Mouse (Mus musculus) embryo, embryonic 10 days (tissue): ENCODE data around the gene Gid4.

Experiments used
- DNase-seq: peaks from one replicate; pipeline ENCODE4 v3.0.0-alpha.2; 2015; ENCODE audit warnings: low spot score

The Gid4 gene

DNA sequence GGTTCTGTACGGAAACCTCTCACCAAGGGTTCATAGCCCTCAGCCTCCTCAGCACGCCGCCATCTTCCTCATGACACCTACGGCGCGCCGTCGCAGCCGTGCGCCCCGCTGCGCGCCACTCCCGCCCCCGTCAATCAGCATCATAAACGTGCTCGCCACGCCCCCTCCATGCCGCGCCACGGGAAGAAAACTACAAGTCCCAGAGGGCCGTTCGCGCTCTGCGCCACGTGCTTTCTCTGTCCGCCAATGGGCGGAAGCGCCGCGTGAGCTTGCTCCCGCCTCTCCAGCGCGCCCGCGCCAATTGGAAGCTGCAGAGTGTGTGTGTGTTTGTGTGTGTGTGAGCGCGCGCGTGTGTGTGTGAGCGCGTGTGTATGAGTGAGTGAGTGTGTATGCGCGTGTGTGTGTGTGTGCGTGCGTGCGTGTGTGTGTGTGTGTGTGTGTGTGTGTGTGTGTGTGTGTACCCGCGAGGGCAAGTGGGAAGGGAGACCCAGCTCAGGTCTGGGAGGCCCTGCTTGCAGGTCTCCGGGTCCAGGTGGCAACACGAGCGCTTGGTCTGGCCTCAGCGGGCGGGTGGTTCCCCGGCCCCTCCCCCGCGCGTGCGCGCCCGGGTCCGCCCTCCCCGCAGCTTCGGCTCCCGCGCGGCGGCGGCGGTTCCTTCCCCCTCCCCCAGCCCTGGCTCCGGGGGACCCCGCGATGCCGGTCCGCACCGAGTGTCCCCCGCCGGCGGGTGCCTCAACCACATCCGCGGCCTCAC, at the start of gene Gid4:
Gene Gid4 (plus strand): TSS at position 183 of the 754 bp plus-strand sequence.
- peak; percentile 99 for DNase-seq

DNA sequence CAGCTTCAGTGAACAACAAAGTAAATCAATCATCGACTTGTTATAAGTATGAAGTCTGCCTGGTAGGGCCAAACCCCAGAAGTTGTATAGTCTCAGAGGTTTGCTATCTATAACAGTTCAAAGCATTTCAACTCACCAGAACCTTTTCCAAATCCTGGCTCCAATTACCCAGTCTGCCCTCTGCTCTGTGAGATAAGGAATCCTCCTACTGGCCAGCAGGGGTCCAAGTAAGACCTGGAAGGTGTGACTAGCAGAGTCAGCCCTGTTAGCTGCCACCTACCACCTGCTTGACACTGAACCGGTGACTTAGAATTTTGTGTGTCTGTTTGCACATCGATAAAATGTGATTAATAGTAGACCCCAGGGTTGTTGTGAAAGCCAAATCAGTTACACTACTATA, 49.7 kb upstream of the Gid4 start:
- no peak for DNase-seq

DNA sequence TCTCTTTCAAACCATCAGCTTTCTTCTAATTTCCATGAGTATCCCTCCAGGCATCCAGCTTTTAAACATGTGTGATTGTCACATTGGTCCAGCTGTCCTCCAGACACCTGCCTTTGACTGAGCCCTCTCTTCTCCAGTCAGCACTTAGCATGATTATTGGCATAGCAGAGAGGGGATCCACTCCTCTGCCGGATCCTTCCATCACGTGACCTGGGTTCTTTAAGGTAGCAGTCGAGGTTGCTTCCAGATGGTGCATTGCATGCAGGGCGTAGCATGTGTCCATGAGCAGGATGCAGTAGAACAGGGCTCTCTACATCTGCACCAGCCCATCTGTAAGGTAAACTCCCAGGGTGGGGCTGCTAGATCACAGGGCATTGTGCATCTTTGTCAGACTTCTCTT, 48.0 kb upstream of the Gid4 start:
- no peak for DNase-seq

DNA sequence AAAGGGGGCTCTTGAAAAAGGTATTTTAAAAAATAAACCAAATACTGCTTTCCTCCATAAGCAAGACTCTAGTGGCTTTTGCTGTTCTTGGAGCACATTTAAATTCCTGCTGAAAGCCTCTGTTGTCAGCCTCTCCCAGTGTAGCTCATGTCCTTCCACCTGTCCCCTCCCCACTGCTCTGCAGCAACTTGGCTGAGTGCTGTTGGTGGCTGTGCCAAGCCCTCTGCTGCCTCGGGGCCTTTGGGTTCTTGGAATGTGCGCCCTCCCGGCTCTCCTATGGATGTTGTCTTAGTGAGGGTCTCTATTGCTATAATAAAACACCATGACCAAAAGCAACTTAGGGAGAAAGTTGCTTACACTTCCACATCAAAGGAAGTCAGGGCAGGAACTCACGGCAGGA, 47.5 kb upstream of the Gid4 start:
- DNase-seq, result no peak

DNA sequence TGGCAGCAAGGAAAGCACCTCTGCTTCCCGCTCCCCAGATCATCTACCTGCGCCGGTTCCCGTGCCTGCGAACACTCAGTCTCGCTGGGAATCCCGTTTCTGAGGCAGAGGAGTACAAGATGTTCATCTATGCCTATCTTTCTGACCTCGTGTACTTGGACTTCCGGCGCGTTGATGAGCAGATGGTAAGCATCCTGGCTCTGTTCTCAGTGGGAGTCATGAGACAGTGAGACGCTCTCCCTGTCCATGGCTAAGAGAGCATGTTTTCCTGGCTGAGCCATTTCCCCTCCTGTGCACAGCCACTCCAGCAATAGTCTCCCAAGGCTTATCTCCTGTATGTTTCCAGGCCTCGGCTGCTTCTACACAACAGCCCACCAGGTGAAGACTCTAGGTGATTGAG, 46.5 kb upstream of the Gid4 start:
- no peak for DNase-seq

DNA sequence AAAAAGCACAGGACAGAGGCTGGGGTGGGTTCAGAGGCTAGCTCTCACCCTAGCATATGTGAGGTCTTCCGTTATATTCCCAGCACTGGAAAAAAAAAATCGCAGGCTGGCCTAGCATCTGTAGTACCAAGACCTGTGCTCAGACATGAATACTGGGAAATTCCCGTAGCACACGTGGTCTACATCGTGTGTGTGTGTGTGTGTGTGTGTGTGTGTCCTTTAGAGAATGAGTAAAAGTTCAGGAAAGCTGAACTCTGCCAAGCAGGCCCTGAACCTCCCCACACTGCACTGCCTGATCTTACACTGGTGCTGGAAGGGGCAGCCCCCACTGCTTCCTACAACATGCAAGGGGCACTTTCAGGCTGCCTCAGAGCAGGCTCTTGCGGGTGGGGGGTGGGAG, 42.5 kb upstream of the Gid4 start:
- no peak for DNase-seq

DNA sequence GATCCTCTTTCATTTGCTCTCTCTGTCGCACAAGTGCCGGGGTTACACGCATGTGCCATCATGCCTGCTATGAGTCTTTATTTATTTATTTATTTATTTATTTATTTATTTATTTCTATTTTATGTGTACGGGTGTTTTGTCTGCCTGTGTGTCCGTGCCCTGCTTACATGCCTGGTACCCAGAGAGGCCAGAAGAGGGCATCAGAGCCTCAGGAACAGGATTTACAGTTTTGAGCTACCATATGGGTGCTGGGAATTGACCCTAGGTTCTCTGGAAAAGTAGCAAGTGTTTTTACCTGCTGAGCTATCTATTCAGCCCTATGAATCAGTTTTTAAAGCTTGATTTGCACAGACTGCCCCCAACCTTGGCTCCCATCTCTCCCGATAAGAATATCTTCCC, 33.4 kb upstream of the Gid4 start:
- no peak for DNase-seq

DNA sequence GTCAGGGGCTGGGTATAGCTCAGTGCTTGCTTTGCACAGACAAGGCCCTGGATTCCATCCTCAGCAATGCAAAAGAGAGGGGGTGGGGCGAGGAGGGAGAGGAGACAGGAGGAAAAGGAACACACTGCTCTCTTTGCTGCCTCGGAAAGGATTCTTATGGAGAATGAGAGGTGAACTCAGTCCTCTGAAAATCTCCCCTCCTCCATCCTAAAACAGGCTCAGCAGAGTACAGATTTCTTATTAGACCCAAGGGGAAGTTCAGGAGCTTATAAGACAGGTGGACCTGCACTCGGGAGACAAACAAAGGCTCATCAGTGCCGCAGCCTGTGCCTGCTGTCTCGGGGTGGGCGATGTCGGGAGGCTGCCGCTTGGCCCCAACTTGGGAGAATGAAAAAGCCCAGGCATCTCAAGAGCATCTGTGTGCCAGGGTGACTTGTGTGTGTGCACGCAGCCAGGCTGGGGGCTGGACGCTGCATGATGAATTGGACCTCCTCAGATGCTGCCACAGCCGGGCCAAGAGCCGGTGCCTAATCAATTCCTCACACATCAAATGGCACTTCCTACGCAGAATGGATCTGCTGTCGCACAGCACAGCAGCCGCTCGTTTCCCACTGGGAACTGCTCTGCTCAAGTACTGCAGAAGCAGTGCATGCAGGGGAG, 32.1 kb upstream of the Gid4 start:
- peak; percentile 55 for DNase-seq

DNA sequence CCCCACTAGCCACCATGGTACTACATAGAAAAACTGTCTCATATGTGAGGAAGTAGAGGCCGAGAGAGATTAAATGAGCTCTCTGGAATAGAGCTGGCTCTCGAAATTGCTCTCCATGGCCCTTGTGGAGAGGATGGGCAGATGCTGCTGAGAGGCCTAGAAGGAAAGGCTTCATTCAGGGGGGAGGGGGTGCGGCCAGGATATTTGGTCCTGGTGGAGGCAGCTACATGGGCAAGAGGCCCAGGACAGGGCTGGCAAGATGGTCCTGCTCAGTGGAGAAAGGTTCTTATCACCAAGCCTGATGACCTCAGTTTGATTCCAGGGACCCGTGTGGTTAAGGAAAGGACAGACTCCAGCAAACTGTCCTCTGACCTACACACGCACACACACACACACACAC, 31.0 kb upstream of the Gid4 start:
- no peak for DNase-seq

DNA sequence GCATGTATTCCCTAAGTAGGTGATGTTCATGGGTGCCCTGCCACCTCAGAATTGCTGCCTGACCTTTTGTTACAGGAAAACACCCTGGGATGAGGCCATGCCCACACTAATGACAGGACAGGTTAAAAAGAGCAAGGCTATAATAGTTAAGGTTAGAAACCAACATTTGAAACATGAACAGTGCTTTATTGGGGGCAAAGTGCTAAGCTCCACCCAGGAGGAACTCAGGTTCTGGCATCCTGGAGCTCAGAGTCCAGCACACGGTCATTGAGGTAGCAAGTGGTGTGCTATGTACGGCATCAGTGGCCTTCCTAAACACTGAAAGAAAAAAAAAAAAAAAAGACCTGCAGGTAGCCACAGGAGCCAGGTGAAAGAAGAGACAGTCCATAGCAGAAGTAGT, 29.0 kb upstream of the Gid4 start:
- no peak for DNase-seq

DNA sequence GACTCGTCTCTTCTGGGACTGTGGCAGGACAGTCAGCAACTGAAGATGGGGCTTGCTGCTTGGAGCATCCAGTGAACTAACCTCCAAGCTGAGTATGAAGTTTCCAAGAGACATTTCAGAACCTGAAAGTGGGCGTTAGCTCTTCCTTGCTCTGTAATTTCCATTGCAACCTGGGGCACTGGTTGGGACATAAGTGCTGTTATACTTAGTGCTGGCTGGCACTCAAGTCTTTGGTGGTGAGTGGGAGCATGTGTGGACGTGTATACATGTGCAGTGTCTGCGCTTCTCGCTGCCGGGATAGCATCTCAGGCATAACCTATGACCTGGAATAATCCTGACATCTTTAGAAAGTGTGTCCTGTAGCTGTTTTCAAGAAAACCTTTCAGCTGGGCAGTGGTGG, 25.6 kb upstream of the Gid4 start:
- DNase-seq, result no peak

DNA sequence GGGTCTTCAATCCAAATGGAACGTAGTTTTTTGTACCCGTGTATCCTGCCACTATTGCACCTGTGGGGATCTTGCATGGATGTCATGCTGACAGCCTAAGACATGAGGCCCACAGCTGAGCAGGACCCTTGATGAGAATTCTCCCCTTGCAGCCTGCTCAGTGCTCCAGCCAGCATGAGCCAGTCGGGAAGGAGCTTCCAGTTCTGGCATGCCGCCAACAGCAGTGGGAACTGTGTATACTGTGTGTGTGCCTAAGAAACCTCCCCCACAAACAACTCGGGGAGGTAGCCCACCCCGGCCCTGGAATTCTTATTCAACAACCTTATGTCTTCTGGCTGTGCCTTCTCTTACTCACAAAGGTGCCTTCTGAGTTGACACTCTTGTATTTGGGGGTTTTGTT, 20.4 kb upstream of the Gid4 start:
- DNase-seq, result no peak

DNA sequence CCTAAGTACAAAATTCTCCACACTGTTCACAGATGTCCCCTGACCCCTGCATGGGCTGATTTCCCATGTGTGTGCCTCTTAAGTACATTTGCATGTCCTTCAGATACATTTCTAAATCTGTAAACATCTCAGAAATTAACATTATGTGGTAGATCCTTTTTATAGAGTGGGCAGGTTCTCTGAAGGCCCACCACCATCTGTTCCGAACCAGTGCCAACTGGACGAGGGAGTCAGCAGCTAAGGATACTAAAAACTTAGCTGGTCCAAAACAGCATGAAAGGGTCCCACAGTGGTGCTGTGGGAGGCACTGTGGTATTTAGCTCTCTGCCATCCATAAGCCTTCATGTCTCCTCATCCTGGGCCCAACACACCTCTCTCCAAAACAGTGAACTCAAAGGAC, 19.8 kb upstream of the Gid4 start:
- no peak for DNase-seq

DNA sequence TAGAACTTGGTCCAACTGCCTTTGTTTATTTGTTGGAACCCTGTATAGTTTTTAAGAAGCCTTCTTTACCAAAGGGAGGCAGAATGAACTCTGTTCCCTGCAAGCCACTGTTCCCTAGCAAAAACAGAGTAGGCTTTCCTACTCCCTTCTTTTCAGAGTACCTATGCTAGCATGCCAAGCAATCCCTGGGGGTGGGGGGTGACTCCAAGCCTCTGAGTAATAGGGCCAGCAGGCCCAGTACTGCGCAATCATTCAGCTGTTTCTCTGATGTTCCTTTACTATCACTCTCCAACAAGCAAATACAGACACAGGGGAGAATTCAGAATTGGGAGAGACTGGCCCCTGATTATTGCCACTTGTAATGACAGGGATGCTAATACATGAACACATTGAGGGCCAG, 10.3 kb upstream of the Gid4 start:
- no peak for DNase-seq

DNA sequence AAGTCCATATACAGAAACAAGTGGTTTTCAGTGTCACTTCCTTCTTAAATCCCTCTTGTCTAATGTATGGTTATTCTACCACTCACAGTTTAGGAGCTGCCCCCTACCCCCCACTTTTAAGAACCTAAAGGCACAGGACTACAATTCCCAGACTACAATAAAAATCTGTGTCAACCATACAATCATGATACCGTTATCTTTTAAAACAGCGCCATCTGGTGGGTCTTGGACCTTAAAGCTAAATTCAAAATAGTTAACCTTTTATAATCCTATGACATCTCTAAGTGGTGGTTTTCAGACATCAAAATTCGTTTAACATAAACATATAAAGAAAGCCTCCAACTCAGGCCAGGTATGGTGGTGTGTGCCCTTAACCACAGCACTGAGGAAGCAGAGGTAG, 4.8 kb upstream of the Gid4 start:
- DNase-seq, result peak; percentile 80

DNA sequence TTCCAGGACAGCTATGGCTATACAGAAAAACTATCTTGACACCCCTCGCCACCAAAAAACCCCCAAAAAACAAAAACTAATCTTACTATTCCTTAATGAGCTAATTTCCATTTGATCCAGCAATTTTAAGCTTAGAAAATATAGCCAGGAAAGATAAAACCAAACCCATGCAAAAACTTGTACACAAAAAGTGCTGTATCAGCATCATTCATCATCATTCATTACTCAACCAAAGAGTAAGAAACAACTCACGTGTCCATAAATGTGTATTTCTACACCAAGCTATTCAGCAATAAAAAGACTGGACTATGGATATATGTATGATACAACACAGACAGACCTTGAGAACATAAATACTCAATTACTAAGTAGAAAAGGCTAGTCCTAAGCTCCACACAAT, 4.0 kb upstream of the Gid4 start:
- DNase-seq, result no peak

DNA sequence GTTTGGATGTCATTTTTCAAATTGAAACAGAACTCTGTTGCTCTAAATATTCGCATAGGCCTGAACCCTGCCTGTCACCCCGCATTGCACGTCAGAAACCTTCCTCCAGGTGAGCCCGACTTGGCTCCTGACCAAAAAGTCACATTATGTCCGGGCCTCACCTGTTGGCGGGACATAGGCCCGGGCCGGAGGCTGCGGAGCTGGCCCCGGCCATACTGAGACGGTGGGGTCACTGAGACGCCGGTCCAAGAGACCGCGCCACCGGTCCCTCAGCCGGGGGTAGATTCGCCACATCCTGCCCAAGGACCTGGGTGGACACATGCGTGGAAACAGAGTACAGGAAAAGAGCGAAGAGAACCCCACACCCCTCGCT, 369 bp upstream of the Gid4 start:
- no peak for DNase-seq

DNA sequence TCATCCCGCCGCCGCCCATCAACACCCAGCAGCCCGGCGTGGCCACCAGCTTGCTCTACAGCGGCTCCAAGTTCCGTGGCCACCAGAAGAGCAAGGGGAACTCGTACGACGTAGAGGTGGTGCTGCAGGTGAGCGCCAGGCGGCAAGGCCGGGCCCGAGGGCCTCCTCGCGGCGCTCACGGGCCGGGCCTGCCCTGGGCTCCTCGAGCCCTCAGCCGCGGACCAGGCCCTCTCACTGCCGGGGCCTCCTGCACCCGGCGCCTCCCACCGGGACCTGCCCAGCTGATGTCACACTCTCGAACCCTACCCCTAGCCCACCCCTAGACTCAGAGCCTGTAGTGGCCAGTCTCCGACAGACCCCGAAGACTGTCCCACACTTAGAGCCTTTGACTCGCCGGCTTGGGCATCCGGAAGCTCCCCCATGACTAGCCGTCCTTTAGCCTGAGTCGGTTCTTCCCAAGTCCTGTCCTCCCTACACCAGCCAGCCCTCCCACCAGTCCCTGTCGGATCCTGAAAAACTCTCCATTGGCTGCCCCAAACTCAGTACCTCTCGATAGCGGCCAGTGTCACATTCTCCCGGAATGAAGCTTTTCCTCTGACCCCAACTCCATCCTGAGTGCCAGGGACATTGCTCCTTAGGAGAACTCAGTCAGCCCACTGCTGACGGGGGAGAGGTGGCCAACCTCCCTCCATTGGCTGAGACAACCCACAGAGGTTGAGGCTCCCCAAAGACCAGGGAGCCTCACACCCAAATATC, 950 bp downstream of the Gid4 start, which contains the start of gene Atpaf2:
Gene Atpaf2 (minus strand): TSS at position 741 of the 756 bp plus-strand sequence.
- DNase-seq, result peak; percentile 44

DNA sequence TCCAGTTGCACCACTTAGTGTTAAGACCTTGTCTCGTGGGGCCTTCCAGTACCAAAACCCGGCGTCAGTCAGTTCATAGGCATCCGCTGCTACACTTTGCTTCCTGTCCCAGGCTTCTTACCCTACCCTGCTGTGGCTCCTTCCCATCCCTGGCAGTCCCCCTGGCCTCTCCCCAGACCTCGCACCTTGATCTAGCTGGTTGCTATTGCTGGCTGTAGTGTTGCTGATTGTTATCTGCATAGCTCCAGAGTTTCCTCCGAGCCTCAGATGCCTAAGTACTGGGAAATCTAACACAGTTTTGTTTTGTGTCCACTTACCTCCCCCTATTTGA, 1.5 kb downstream of the Gid4 start:
- peak; percentile 13 for DNase-seq

DNA sequence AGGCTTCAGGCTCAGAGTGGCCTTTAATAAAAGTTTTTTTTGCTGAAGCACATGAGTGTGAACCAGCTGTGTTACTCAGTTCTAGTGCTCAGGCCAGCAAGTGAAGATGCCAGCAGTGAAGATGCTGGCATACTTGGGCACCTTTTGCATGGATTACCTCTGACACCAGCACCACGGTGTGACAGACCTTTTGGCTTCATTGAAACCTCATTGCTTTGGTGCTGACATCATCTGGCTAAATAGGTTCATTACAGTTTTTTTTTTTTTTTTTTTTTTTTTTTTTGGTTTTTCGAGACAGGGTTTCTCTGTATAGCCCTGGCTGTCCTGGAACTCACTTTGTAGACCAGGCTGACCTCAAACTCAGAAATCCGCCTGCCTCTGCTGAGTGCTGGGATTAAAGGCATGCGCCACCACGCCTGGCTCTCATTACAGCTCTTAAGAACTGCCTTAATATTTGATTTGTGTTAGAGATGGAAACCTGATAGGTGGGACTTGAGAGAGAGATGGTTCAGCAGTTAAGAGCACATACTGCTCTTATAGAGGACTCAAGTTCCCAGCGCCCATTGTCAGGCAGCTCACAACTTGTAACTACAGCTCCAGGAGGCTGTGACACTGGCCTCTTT, 5.2 kb downstream of the Gid4 start:
- no peak for DNase-seq

DNA sequence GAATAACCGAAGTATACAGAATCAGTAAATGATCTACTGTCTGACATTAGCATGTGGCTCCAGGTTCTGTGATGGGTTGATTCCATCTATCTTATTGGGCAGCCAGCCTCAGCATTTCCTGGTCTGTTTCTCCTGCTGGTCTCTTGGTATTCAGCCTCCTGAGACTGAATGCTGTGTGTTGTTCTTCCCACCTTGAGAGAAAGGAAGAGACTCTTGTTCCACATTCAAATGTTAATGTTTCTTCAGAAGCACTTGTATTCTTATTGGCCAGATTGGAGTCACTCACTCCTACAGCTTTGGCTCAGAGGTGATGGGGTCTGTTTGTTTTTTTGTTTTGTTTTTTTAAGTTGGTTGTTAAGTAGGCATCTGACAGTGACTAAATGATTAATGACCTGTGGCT, 6.1 kb downstream of the Gid4 start:
- DNase-seq, result no peak

DNA sequence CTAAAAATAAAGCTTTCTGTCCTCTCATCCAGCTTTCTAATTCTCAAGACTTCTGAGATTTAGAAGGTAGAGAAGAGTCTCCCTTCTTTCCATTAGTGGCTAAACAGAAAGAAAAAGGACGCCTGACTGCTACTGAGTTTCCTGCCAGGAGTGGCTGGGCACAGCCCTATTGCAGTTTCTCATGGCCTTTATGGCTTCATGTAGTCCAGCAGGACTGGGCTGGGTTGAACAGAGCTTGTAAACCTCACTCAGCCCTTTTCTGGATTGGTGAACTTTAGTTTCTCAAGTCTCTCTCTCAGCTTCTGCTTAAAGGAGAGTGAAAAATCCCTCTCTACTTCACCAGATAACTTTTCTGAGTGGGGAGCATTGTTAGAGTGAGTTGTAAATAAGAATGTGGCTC, 9.5 kb downstream of the Gid4 start:
- no peak for DNase-seq

DNA sequence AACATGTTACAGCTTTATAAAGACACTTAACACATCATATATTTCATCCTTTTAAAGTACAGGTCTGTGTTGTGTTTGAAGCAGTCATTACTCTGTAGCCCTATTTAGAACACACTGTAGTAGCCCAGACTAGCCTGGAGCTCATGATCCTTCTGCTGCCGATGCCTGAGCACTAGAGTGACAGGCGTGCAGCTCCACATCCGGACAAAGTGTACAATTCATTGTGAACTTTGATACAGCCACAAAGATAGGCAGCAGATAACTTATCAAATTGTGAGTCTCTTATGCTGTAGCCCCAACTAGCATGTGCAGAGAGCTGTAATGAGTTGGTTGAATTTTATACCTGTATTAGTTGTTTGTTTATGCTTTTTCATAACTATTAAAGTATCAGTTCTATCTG, 10.7 kb downstream of the Gid4 start:
- DNase-seq, result no peak
